Mouse (Mus musculus) urinary bladder, adult 18-20 months (tissue): Measurements from ENCODE around the gene Kat5.
A peak's percentile ranks its signal among the peaks of the same experiment; 100 is the strongest.

ENCODE experiments used
- DNase-seq, 2 experiments: peaks; one replicate each; pipeline ENCODE4 v3.0.0; 2022; ENCODE audit warnings: low spot score in 2 of 2, mixed read lengths in 2 of 2

Gene Kat5

GRCm38 (mm10) chr19:5609547-5610404 lies at the start of gene Kat5:
Gene Kat5, minus strand, starts transcription at chr19:5610237.
- DNase-seq = peak; percentile 89 to 97

GRCm38 (mm10) chr19:5654720-5655298 lies 44.8 kb upstream of the Kat5 start:
- DNase-seq = no peak

GRCm38 (mm10) chr19:5653969-5654719 lies 44.1 kb upstream of the Kat5 start:
- DNase-seq = peak in 1 of 2 experiments; percentile 46

GRCm38 (mm10) chr19:5652570-5652969 lies 42.5 kb upstream of the Kat5 start:
- no peak for DNase-seq

- no peak for DNase-seq
These were observed 41.7 kb upstream of the Kat5 start for GRCm38 (mm10) chr19:5651502-5652274.

GRCm38 (mm10) chr19:5649298-5649741 lies 39.3 kb upstream of the Kat5 start:
- no peak for DNase-seq

- DNase-seq = peak; percentile 63 to 77
These were observed 38.6 kb upstream of the Kat5 start for GRCm38 (mm10) chr19:5648401-5649297.

- DNase-seq = no peak
These were observed 37.8 kb upstream of the Kat5 start for GRCm38 (mm10) chr19:5647791-5648190.

GRCm38 (mm10) chr19:5646731-5647330 lies 36.8 kb upstream of the Kat5 start:
- DNase-seq = no peak

GRCm38 (mm10) chr19:5645280-5645679 lies 35.2 kb upstream of the Kat5 start:
- DNase-seq = no peak

GRCm38 (mm10) chr19:5641641-5642040 lies 31.6 kb upstream of the Kat5 start:
- no peak for DNase-seq

- no peak for DNase-seq
These were observed 31.0 kb upstream of the Kat5 start for GRCm38 (mm10) chr19:5641021-5641420.

- no peak for DNase-seq
These were observed 30.3 kb upstream of the Kat5 start for GRCm38 (mm10) chr19:5640339-5640738.

- no peak for DNase-seq
These were observed 28.5 kb upstream of the Kat5 start for GRCm38 (mm10) chr19:5638416-5639005.

GRCm38 (mm10) chr19:5637069-5638047 lies 27.3 kb upstream of the Kat5 start, which contains the start of gene Rela:
Gene Rela, plus strand, starts transcription at chr19:5637483.
- peak; percentile 92 to 93 for DNase-seq

GRCm38 (mm10) chr19:5636571-5637041 lies 26.6 kb upstream of the Kat5 start:
- no peak for DNase-seq

GRCm38 (mm10) chr19:5636036-5636570 lies 26.1 kb upstream of the Kat5 start:
- DNase-seq = no peak

GRCm38 (mm10) chr19:5632120-5632519 lies 22.1 kb upstream of the Kat5 start:
- no peak for DNase-seq
